Mouse (Mus musculus) cerebellum, adult 2 months (tissue): ENCODE measurements around the gene Krt87. TPM values are rescaled to one million over a fixed set of nuclear protein-coding genes. Genes with fewer than 3 reads are reported as not detected.

Experiments used
- DNase-seq, 2 experiments: peaks; one replicate each; pipeline ENCODE4 v3.0.0; 2021
- H3K27ac ChIP-seq: fragments of 200-500 bp; 2 replicates; pipeline ENCODE4 v1.5.1; 2012; ENCODE audit warnings: low read length, control low read depth, inconsistent platforms; ENCODE audit not compliant: insufficient read depth
- H3K27me3 ChIP-seq: fragments of 200-500 bp; 2 replicates; pipeline ENCODE4 v1.6.1; 2012; ENCODE audit warnings: inconsistent platforms, mild to moderate bottlenecking, low read length, moderate library complexity; ENCODE audit not compliant: control insufficient read depth, insufficient read depth
- H3K4me1 ChIP-seq: fragments of 200-500 bp; 2 replicates; pipeline ENCODE4 v1.6.1; 2011; ENCODE audit warnings: low read length; ENCODE audit not compliant: control insufficient read depth, insufficient read depth
- H3K4me3 ChIP-seq: fragments of 200-500 bp; replicated peaks from 2 replicates; pipeline ENCODE3; 2011; ENCODE audit warnings: mild to moderate bottlenecking, low read depth, low read length, control low read depth; ENCODE audit not compliant: insufficient read depth
- CTCF ChIP-seq: fragments of 200-500 bp; IDR thresholded peaks from 2 replicates; pipeline ENCODE4 v1.5.1; 2011; ENCODE audit warnings: low read depth, mild to moderate bottlenecking, control low read depth, low read length, moderate library complexity, borderline replicate concordance; ENCODE audit not compliant: insufficient read depth
- POLR2A ChIP-seq: fragments of 200-500 bp; IDR thresholded peaks from 2 replicates; pipeline ENCODE4 v1.6.1; 2011; ENCODE audit warnings: low read length, control low read depth, borderline replicate concordance; ENCODE audit not compliant: insufficient read depth
- WGBS: fragments of 180-500 bp; shearing (Covaris S2); methylation state at CpG from one replicate; pipeline ENCODE4 v1.1.7; 2018; 5-methylcytosine and 5-hydroxymethylcytosine counted together
- polyA plus RNA-seq: library from polyadenylated mRNA; depleted of rRNA; stranded (reverse); fragments of >200 nt; gene quantifications from 2 replicates; pipeline ENCODE4 v1.2.3, GENCODE M21; 2012; rRNA removed

Krt87 gene
- polyA plus RNA-seq, 1 experiment, result 0.15 TPM

GRCm38 (mm10) chr15:101392251-101392650, 46.4 kb downstream of the Krt87 start:
- no peak for DNase-seq
- Histone ChIP-seq H3K27me3 (no peaks in the 10 kb centered on the region), H3K4me3 (no peak overlapping the region), H3K27ac (no peak overlapping the region), H3K4me1 (no peaks in the 10 kb centered on the region)
- TF ChIP-seq CTCF, result no peak
- TF ChIP-seq POLR2A, result no peak
- WGBS, result 91% methylated on average over 5 of the region's 5 CpGs

GRCm38 (mm10) chr15:101390203-101390602, 48.4 kb downstream of the Krt87 start:
- no peak overlapping the region for H3K27ac ChIP-seq
- TF ChIP-seq CTCF (no peak), POLR2A (no peak)
- H3K4me1 ChIP-seq, result no peaks in the 10 kb centered on the region; the same call in none of the 2 replicates
- no peak overlapping the region for H3K4me3 ChIP-seq
- H3K27me3 ChIP-seq, result no peaks in the 10 kb centered on the region
- DNase-seq, result no peak
- 92% methylated on average over 5 of the region's 5 CpGs for WGBS

GRCm38 (mm10) chr15:101388034-101388541, 50.5 kb downstream of the Krt87 start:
- WGBS, result 71% methylated on average over 5 of the region's 5 CpGs
- DNase-seq, result no peak
- H3K4me1 ChIP-seq, result peaks cover 7% of the 10 kb centered on the region
- no peaks in the 10 kb centered on the region for H3K27me3 ChIP-seq
- no peak for TF ChIP-seq POLR2A
- TF ChIP-seq CTCF, result 0 out of 2 replicates have a peak, but pooled peaks have one; percentile 7
- H3K27ac ChIP-seq, result no peak overlapping the region
- no peak overlapping the region for H3K4me3 ChIP-seq

GRCm38 (mm10) chr15:101387176-101387575, 51.4 kb downstream of the Krt87 start:
- H3K4me3 ChIP-seq, result no peak overlapping the region
- TF ChIP-seq POLR2A, result no peak
- peak; percentile 56; the same call in 1 of the 2 replicates for TF ChIP-seq CTCF
- WGBS, result 73% methylated on average over 3 of the region's 3 CpGs
- no peaks in the 10 kb centered on the region for H3K27me3 ChIP-seq
- H3K4me1 ChIP-seq, result peaks cover 12% of the 10 kb centered on the region
- DNase-seq, result no peak
- no peak overlapping the region for H3K27ac ChIP-seq

DNA sequence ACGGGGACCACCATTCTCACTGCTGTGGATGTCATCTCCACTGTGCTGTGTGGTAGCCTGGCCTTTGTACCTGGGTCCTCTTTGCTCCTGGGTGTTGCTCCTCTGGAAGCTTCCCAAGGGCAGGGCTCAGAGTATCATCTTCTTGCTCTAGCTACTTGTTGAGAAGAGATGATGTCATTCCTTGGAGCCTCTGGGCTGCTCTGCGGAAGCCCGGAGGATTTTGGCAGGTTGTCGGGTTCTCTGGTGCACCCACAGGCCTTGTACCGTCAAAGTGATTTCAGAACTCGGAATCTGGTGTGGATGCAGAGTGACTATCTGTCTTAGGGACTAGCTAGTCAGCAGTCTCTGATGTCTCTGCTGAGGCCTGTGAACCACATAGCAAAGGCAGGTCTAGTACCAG, 53.5 kb downstream of the Krt87 start:
- no peak for TF ChIP-seq CTCF
- Histone ChIP-seq H3K4me1 (peaks cover 12% of the 10 kb centered on the region), H3K27me3 (no peaks in the 10 kb centered on the region), H3K4me3 (no peak overlapping the region), H3K27ac (no peak overlapping the region)
- DNase-seq, result no peak
- WGBS, result 53% methylated on average over 6 of the region's 6 CpGs

DNA sequence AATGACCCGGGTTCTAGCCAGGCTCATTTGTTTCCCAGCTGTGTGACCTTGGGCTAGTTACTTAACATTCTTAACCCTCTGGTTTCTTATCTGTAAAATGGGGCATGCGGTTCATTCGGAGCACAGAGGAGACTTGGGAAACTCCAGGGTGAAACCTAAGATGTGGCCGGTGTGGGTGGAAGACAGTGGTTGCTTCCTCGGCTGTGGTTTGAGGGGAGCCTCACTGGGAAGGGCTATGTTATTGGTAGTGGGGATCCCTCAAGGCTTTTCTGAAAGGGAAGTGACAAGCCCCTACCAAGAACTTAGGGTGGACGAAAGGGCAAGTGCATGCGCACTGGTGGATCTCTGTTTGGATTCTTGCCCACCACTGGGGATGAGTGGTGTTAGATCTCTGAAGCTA, 54.0 kb downstream of the Krt87 start:
- H3K4me1 ChIP-seq, result peaks cover 12% of the 10 kb centered on the region
- H3K27me3 ChIP-seq, result no peaks in the 10 kb centered on the region
- H3K27ac ChIP-seq, result no peak overlapping the region
- H3K4me3 ChIP-seq, result no peak overlapping the region
- 89% methylated on average over 7 of the region's 7 CpGs for WGBS
- TF ChIP-seq POLR2A (no peak), CTCF (no peak)
- peak in 1 of 2 experiments; percentile 9 for DNase-seq

- Histone ChIP-seq H3K27me3 (no peaks in the 10 kb centered on the region), H3K27ac (no peak overlapping the region), H3K4me3 (no peak overlapping the region), H3K4me1 (peaks cover 15% of the 10 kb centered on the region)
- peak; percentile 70 to 76 for DNase-seq
- 22% methylated on average over 11 of the region's 11 CpGs for WGBS
- no peak for TF ChIP-seq POLR2A
- no peak for TF ChIP-seq CTCF
These were observed 55.8 kb downstream of the Krt87 start for GRCm38 (mm10) chr15:101382811-101383210.

DNA sequence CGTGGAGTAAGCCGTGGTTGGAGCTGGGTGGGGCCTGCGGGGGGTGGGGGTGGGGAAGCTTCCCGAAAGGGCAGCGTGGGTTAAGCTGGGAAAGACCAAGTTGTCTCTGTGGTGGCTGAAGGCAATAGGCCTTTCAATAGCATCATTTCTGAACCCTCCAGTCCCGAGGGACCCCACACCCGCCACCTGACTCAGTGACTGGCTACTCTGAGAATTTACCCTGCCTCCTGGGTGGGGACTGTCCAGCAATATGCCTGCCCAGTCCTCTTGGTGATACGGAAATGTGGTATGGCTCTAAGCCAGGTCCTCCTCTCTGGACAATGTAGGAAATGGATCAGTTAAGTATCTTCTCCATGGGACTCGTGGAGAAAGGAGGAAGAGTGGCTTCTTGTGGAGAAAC, 56.8 kb downstream of the Krt87 start:
- DNase-seq, result peak in 1 of 2 experiments; percentile 9
- no peaks in the 10 kb centered on the region for H3K27me3 ChIP-seq
- H3K4me3 ChIP-seq, result no peak overlapping the region
- peaks cover 21% of the 10 kb centered on the region for H3K4me1 ChIP-seq
- 80% methylated on average over 9 of the region's 9 CpGs for WGBS
- TF ChIP-seq CTCF, result no peak
- no peak for TF ChIP-seq POLR2A
- no peak overlapping the region for H3K27ac ChIP-seq

Other genes starting within 250 kb of the Krt87 start
- gene Grasp, start 214.6 kb downstream of the Krt87 start, polyA plus RNA-seq, result 5.0 and 5.3 TPM in 2 replicates
- gene Nr4a1, start 184.5 kb downstream of the Krt87 start, polyA plus RNA-seq, result 13.1 and 16.4 TPM in 2 replicates
- gene Atg101, start 154.5 kb downstream of the Krt87 start, polyA plus RNA-seq, result 46.8 and 49.6 TPM in 2 replicates
- gene 6030408B16Rik, start 145.6 kb downstream of the Krt87 start, polyA plus RNA-seq, result 0.15 and 0.27 TPM in 2 replicates
- gene Krt80, start 68.6 kb downstream of the Krt87 start, polyA plus RNA-seq, result 0.05 and 0.30 TPM in 2 replicates
- 0.33 and 0.36 TPM in 2 replicates for gene Krt7, start 27.8 kb downstream of the Krt87 start, polyA plus RNA-seq
- not detected in 2 replicates for gene Krt88, start 8.9 kb upstream of the Krt87 start, polyA plus RNA-seq
- gene Krt81, start 24.9 kb upstream of the Krt87 start, polyA plus RNA-seq, result not detected in 2 replicates
- gene Krt86, start 34.7 kb upstream of the Krt87 start, polyA plus RNA-seq, result not detected in 2 replicates
- not detected in 2 replicates for gene Krt83, start 52.7 kb upstream of the Krt87 start, polyA plus RNA-seq
- gene Gm49425, start 78.5 kb upstream of the Krt87 start, polyA plus RNA-seq, result not detected in 2 replicates
- not detected in 2 replicates for gene Krt84, start 94.0 kb upstream of the Krt87 start, polyA plus RNA-seq
- not detected in 2 replicates for gene Krt82, start 111.9 kb upstream of the Krt87 start, polyA plus RNA-seq
- gene Krt90, start 124.1 kb upstream of the Krt87 start, polyA plus RNA-seq, result 0.03 and 0.08 TPM in 2 replicates
- gene Krt75, start 135.1 kb upstream of the Krt87 start, polyA plus RNA-seq, result not detected in 2 replicates
- gene Gm5414, start 189.4 kb upstream of the Krt87 start, polyA plus RNA-seq, result not detected in 2 replicates
- gene Gm5478, start 208.6 kb upstream of the Krt87 start, polyA plus RNA-seq, result not detected in 2 replicates
- not detected in 2 replicates for gene Krt6b, start 241.5 kb upstream of the Krt87 start, polyA plus RNA-seq